Mouse (Mus musculus) thymus, adult 2 months (tissue): ENCODE results near the gene Ly6g6c.

ENCODE experiments used
- CTCF ChIP-seq: fragments of 200-500 bp; IDR thresholded peaks from 2 replicates; pipeline ENCODE4 v1.5.1; 2012; ENCODE audit warnings: mild to moderate bottlenecking, control low read depth, low read length, moderate library complexity, borderline replicate concordance; ENCODE audit not compliant: control insufficient read depth, poor library complexity, insufficient read depth; ENCODE audit errors: extremely low read depth
- POLR2A ChIP-seq: fragments of 200-500 bp; IDR thresholded peaks from 2 replicates; pipeline ENCODE4 v1.6.1; 2012; ENCODE audit warnings: mild to moderate bottlenecking, low read length, control low read depth, moderate library complexity; ENCODE audit not compliant: control insufficient read depth, poor library complexity, insufficient read depth; ENCODE audit errors: extremely low read depth

GRCm38 (mm10) chr17:35064378-35064877 is 760 bp upstream of the Ly6g6c start:
- TF ChIP-seq CTCF (no peak), POLR2A (no peak)
